Mouse (Mus musculus) T-helper 17 cell (primary cell): ENCODE measurements around the gene Camk2n1.
"Not testable (repeated sequence)": the region's sequence is repeated elsewhere in the genome, so short reads cannot be mapped to it uniquely, and the experiment has no call there.

ENCODE experiments used
- in situ Hi-C, 2 experiments: fragments of 300-600 bp; cut with MboI, MseI; formaldehyde crosslinking; loops; 1 replicate in 1 of 2; 2 replicates in 1 of 2; pipeline ENCODE4 v1.15.1; 2025; ENCODE audit warnings: high pct_unique_total_duplicates in 2 of 2

Camk2n1 gene

GRCm38 (mm10) chr4:138453753-138454570, at the start of gene Camk2n1:
TSS of gene Camk2n1 (plus strand) at chr4:138454314.
- in situ Hi-C loops: loop anchor here (5.0 kb wide), 2 partner anchors 248 to 403 kb away; no protein-coding TSS in a partner anchor

DNA sequence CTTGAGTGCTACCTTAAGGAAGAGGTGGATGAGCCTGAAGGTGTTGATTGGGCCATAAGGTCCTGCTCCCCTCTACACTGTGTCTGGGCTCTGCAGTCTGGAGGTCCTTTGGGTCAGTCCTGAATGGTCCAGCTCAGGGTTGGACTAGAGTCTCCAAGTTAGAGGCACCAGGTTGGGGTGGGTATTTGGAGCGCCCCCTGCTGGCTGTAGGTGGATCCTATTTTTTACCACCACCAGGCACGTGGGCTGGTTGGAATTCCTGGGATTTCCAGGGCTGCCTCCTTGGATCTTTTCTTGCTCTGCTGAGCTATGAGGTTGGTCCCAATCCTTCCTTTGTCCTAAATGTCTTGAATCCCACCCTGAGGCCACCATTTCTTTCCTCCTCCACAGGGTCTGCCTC, 49.3 kb upstream of the Camk2n1 start:
- in situ Hi-C loops: no loop called here

- in situ Hi-C loops: no loop called here
Measured at GRCm38 (mm10) chr4:138407479-138408194, 46.5 kb upstream of the Camk2n1 start.

GRCm38 (mm10) chr4:138411011-138411410, 43.1 kb upstream of the Camk2n1 start:
- in situ Hi-C loops: no loop called here

DNA sequence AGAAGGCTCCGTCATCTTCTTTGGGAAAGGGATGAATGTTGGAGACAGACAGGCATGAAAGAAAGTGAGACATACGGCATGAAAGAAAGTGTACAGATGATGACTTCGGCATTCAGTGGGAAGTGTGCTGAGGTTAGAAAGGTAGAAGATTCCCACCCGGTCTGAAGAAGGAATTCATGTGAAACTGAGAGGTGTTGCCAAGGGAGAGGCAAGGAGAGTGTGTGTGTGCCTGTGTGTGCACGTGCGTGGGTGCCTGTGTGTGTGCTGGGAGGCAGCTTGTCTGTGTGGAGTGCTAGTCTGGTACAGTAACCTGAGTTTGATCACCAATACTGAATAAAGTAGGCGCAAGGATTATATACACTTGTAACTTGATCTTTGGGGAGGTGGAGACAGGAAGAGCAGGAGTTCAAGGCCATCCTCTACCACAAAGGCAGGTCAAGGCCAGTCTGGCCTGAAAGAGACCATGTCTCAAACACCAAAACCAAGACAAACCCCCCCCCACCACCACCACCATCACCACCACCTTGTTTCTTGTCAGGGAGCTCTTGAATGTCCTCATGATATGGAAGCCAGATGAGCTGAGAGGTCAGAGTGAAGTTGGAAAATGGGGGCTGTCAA, 42.5 kb upstream of the Camk2n1 start:
- in situ Hi-C loops: no loop called here

- in situ Hi-C loops: loop anchor here in 1 of 2 experiments (5.0 kb wide), 1 partner anchor 47 kb away; the partner anchor contains the start of gene Cda
Measured at GRCm38 (mm10) chr4:138414725-138415124, 39.4 kb upstream of the Camk2n1 start.

GRCm38 (mm10) chr4:138415991-138416390, 38.1 kb upstream of the Camk2n1 start:
- in situ Hi-C loops: loop anchor here in 1 of 2 experiments (5.0 kb wide), 1 partner anchor 49 kb away; the partner anchor contains the start of gene Cda

DNA sequence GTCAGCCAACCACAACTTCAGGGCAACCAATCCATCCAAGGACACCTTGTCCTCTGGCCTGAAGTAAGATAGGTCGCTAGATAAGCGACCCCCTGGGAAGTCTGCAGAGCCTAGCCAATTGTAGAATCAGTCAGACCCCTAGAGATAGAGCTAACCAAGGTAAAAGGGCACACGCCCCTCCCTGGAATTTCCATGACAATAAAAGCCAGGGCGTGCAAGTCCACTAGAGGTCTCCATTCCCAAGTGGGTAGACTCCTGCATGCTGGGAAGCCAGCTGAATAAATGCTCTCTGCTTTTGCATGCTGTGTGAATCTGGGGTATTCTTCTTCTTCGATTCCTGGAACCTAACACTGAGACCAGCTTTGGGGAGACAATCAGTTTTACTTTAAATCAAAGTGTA, 37.7 kb upstream of the Camk2n1 start:
- in situ Hi-C loops: loop anchor here in 1 of 2 experiments (5.0 kb wide), 1 partner anchor 49 kb away; the partner anchor contains the start of gene Cda

GRCm38 (mm10) chr4:138417882-138418281, 36.2 kb upstream of the Camk2n1 start:
- in situ Hi-C loops: loop anchor here in 1 of 2 experiments (5.0 kb wide), 1 partner anchor 51 kb away; the partner anchor contains the start of gene Cda

- in situ Hi-C loops: loop anchor here in 1 of 2 experiments (5.0 kb wide), 1 partner anchor 51 kb away; the partner anchor contains the start of gene Cda
Measured at GRCm38 (mm10) chr4:138418340-138418957, 35.7 kb upstream of the Camk2n1 start.

DNA sequence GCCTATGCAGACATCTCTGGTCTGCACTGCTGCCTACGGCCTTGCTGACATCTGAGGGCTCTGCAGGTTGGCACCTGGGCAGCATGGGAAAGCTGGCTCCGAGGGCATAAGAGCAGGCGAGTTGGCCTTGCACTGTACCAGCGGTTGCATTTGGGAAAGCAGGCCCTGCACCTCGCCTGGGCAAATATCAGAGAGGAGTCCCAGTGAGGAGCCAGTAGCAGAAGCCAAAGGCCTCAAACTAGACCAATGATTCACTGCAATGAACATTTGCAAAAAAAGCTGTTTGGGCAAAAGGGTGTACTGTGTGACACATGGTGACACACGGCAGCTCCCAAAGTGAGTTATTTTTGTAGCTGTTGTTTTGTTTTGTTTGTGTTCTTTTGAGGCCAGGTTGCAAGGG, 29.1 kb upstream of the Camk2n1 start:
- in situ Hi-C loops: no loop called here

DNA sequence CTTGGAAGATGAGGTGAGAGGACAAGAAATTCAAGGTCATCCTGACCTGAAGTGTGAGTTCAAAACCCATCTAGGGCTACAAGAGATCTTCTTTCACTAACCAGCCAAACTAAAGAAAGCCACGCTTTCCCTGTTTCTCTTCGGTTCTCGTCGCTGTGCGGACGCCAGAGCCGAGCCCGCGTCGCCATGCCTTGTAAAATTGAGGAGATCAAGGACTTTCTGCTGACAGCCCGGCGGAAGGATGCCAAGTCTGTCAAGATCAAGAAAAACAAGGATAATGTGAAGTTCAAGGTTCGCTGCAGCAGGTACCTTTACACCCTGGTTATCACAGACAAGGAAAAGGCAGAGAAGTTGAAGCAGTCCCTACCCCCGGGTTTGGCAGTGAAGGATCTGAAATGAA, 28.5 kb upstream of the Camk2n1 start:
- in situ Hi-C loops: not testable (repeated sequence)

GRCm38 (mm10) chr4:138426778-138427705, 27.1 kb upstream of the Camk2n1 start:
- in situ Hi-C loops: no loop called here

GRCm38 (mm10) chr4:138429778-138430177, 24.3 kb upstream of the Camk2n1 start:
- in situ Hi-C loops: loop anchor here (5.0 to 10.0 kb wide), 2 partner anchors 112 to 955 kb away; no protein-coding TSS in a partner anchor

DNA sequence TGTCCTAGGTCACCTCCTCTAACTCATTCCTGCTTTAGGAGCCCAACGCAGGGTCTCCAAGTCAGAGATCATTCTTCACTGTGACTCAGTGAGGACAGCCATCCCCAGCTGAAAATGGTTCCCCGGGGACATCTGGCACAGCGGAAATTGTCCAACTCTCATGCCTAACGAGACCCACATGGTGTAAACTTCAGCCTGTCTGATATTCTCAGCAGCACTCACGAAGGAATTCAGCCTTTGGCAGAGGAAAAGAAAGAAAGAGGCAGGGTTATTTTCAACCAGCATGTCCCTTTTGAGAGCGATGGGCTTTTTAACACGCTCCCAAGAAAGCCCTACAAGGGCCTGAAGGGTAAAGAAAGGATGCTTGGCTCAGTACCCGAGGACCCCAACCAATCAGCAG, 22.8 kb upstream of the Camk2n1 start:
- in situ Hi-C loops: loop anchor here (5.0 to 10.0 kb wide), 2 partner anchors 114 to 953 kb away; no protein-coding TSS in a partner anchor

DNA sequence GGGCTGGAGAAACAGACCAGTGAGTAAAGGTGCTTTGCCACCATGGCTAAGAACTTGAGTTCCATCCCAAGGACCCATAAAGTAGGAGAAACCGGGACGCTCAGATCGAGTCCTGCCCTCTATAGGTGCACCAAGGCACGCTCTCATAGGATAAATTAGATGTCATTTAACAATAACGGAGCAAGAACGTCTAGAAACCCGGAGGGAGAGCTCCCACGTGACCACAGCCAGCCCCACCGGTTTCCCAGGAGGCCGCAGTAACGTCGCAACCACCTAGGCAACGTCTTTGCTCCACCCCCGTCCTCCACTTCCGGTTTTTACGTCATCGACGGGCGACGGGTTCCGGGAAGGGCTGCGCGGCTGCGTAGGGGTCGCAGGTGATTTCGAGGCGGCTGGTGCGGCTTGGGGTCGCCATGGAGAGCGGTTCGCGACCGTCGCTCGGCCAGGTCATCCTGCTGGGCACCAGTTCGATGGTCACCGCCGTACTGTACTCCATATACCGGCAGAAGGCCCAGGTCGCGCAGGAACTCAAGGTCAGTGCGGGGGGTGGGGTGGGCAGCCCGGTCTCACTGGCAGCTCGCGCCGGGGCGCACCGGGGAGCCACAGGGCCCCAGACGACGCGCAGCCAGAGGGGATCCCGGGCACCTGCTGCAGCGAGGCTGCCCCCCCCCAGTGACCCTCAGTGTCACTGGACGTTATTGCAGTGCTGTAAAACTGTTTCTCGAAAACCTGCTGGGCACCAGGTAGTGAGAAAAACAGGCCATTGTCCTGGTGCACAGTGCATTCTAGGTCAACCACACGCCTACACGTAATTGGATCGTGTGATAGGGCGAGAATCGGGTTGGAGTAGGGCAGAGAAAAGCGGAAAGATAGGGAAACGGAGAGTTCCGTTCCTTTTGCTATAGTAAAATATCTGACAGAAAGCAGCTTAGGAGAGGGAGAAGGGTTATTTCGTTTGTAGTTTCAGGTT, 19.5 kb upstream of the Camk2n1 start, which contains the start of gene Mul1:
Mul1 (plus strand) TSS at position 325 of the 970 bp plus-strand sequence.
- in situ Hi-C loops: loop anchor here (5.0 to 10.0 kb wide), 2 partner anchors 117 to 950 kb away; no protein-coding TSS in a partner anchor

- in situ Hi-C loops: loop anchor here in 1 of 2 experiments (10.0 kb wide), 1 partner anchor 415 kb away; no protein-coding TSS in a partner anchor
Measured at GRCm38 (mm10) chr4:138440062-138440461, 14.1 kb upstream of the Camk2n1 start.

DNA sequence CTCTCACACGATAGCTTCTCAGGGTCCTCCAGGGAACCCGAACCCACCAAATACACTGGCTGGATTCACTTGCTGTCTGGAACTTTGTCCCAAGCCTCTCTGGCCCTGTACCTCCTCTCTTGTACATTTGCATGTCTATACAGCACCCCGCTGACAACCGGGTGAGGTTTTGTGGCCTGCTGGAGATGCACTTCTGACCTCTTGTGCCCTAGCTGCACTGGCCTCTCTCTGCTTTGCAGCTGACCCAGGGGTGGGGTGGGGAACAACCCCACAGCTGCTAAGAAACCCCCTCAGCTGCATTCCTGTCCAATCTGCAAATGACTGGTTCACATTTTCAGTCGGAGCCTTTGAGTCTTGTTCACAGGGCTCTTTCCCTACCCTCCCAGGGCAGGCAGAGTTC, 9.2 kb upstream of the Camk2n1 start:
- in situ Hi-C loops: loop anchor here (5.0 to 10.0 kb wide), 4 partner anchors 112 to 410 kb away; no protein-coding TSS in a partner anchor
